Mouse (Mus musculus) regulatory T cell (primary cell): ENCODE results near the gene Zfhx3.

Experiments used
- in situ Hi-C: fragments of 300-600 bp; cut with MboI, MseI; formaldehyde crosslinking; loops from one replicate; pipeline ENCODE4 v1.15.1; 2025; ENCODE audit warnings: high pct_unique_total_duplicates

Zfhx3 gene

DNA sequence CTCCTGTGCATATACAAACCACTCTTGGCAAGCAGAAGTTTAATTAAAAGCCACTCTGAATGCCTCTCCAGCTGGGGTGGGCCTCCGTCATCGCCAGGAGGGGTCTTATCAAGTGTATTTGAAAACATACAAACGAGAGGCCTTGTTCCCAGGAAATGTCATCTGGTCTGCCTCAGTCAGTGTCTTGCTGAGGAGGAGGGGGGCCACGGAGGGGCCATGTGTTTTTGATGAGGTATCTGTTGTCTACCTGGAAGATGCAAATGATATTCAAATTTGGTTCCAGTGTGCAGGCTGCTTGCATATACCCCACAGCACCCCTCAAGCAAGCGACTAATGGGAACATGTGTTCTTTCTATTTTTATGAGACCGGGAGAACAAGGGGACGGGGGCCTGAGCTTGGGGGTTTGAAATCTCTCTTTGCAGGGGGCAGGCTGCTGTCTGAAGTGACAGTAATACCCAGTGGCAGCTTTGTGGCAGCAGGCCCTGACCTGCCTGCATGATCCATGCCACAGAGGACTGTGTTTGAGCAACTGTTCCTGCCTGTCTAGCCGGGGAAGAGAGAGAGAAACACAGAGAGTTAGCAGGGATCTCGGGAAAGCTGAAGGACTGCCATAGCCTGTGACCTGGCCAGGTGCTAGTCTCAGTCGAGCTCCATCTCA lies 412.8 kb downstream of the Zfhx3 start:
- in situ Hi-C loops, result no loop called here

DNA sequence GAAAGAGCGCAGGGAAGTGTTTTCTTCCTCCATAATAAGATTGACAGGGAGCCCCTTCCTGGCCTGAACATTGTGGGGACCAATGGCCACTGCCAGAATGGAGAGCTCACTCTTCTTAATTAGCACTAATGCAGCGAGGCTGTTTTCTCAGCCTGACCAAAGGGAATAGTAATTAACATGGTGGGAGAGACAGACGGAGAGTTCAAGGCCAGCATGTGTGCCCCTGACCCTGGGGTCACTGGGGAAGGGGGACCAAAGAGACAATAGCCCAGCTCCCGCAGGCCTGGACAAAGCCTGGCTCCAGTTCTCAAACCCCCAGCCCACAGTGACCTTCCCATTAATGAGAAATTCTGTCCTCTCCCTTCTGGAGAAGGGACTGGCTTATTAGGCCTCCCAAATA lies 419.0 kb downstream of the Zfhx3 start:
- in situ Hi-C loops, result no loop called here

DNA sequence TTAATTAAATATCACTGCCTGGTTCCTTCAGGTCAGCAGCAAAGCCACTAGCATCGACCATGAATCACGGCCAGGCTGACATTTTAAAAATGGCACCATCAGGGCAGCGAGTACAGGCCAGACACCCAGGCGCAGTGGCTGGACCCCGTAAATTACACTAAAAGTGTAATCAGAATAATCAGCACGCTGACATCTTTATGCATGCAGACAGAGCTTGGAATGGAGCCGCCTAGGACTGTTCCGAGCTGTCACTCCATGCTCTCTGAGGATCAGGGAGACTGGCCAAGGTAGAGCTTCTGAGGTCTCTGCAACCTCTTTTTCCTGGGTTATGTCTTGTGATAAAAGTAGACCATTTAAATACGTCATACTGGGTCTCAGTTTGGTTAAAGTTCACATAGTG lies 420.0 kb downstream of the Zfhx3 start:
- in situ Hi-C loops, result no loop called here

DNA sequence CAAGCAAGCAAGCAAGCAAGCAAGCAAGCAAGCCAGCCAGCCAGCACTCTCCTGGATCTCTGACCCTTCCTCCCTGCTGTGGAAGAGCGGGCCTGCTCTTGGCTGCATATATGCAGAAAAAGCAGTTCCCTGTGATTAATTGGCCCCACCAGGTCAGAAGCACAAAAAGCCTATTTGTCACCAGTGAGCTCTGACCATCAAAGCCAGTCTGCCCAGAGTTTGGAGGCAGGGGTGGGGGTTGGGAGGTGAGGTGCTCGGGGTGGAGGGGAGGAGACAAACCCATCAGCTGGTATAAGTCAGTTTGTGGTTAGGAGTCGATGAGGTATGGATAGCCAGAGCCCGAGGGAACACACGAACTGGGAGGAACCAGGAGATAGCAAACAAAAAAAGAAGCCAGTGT lies 421.0 kb downstream of the Zfhx3 start:
- in situ Hi-C loops, result no loop called here

DNA sequence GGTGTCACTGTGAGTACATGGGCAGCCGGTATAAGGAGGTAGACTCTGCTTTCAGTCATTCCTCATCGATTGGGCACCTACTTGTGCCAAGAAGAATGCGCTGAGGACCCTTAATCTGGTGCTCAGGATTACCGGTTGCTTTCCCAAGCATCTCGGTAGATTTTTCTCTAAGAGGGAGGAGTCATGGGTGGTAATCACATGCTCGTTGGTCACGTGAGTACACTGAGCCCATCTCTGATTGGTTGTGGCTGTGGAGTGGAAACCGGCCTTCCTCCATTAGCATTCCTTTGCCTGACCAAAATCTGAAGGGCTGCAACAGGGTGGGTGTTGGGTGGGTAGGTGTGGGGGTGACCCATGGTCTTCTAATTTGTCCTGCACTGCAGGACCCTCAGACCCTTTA lies 421.4 kb downstream of the Zfhx3 start:
- in situ Hi-C loops, result no loop called here

DNA sequence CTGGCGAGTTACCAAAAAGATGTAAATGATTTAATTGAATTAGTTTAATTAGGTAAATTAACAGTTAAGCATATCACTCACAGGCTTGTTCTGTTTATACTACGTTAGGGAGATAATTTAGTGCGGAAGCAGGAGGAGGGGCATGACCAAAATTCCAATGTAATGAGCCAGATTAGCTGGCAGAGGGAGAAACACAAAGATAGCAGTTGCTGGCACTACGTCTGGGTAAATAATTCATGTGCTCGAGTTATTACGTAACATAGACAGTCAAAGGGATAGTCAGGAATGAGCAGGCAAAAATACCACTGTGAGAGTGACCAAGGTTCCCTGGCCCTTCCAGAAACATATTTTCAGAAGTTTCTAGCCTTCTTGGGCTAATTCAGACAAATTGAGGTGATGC lies 426.6 kb downstream of the Zfhx3 start:
- in situ Hi-C loops, result no loop called here

DNA sequence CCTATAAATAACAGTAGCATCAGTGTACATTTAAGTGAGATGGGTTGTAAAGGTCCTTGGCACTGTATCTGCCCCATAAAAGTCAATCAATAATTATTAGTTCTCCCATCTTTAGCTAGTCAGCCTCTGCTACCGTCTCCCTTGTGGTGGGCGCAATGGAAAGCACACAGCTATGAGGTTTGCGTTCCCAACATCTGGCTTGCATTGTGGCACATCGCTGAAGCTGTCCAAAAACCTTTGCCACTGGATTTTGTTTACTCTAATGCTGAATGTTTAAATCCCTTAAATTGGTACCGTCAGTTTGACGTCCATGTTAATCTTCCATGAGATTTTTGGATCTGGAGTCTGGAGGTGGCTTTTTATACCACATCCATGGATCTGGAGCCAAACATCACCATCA lies 428.3 kb downstream of the Zfhx3 start:
- in situ Hi-C loops, result no loop called here

DNA sequence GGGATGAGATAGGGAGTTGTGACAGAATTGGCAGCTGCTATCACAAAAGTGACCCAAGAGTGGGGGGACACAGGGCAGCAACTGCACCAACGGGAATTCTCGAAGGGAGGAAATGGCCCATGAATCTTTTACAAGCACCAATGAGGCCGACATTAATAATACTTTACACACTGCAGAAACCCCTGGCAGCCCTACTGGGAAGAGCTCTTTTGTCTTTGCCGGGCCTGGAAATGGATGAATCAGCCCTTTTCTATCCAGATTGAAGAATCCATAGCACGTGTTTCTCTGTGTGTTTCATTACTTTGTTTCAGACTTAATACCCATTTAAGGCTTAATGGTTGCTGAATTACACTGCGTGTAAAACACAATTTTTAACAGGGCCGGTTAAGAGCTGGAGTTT lies 430.6 kb downstream of the Zfhx3 start:
- in situ Hi-C loops, result no loop called here

DNA sequence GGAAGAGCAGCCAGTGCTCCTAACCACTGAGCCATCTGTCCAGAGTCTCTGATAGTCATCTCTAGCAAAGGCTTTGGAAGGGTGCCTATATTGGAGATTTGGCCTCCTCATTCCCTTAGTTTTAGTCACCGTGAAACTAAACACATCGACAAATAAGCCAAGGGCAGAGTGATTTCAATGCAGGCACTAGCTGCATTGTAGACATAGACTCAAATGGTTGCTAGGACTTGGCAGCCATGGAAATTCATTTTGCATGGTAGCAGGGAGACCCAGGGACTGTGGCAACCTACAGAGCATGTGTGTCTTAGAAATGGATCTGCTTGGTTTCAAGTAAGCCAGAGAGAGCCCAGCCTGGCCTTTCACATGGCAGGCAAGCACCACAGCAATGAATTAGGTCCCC lies 435.6 kb downstream of the Zfhx3 start:
- in situ Hi-C loops, result no loop called here

DNA sequence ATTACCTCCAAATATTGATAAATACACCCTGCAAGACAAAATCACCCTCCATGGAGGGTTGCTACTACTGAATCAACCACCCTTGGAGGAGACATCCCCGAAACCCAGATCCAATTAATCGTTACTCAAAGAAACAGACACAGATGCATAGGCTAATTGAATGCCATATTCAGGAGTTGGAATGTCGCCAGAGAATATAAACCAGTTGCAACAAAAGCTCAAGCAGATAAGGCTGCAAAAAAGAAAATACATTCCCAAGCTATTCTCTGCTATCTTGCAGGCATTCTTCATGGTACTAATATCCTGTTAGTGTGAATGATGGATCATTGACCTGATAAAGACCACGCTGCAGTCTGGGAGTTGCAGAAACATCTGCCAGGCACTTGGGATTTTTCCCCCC lies 440.7 kb downstream of the Zfhx3 start:
- in situ Hi-C loops, result no loop called here

DNA sequence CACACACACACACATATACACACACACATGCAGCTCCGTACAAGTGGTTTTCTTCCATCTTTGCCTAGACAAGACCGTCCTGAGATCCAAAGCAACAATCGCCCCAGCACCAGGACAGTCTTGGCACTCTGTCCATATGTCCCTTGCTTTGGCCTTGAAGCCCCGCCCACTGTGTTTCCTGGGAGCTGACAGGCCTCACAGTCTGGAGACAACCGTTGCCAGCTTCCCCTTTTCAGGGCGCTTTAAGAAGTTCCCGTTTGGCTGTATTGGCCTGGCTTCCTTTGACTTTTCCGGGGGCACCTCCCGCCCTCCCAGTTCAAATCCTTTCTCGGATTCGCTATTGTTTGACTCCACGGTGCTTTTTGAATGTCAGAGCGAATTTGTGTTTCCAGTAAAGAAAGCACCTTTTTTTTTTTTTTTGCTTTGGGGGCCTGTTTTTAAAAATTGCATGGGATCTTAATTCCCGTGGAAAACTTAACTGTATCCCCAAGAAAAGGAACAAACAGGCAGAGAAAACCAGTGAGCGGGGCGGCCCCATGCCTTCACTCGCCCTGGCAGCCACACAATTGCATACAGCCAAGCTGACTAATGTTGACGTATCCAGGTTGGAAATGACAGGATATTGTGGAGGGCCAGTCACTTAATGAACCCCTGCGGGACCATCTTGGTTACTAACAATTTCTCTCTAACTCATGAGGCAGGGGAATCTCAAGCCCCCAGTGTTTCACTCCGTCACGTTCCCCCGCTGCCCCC lies 444.9 kb downstream of the Zfhx3 start:
- in situ Hi-C loops, result no loop called here

DNA sequence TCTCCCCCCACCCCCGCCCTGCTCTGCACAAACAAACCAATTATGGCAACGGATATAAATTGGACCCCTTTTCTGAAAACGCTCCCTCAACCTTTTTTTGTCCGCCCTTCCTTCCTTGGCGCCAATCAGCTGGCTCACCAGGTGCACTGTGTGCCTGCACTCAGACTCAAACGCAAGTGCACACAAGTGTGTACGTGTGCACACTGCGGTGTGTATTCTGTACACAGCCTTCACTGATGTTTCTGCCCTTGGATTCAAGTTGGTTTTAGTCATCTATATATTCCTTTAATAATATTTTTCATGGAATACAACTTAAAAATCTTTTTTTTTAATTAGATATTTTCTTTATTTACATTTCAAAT lies 445.4 kb downstream of the Zfhx3 start:
- in situ Hi-C loops, result no loop called here

DNA sequence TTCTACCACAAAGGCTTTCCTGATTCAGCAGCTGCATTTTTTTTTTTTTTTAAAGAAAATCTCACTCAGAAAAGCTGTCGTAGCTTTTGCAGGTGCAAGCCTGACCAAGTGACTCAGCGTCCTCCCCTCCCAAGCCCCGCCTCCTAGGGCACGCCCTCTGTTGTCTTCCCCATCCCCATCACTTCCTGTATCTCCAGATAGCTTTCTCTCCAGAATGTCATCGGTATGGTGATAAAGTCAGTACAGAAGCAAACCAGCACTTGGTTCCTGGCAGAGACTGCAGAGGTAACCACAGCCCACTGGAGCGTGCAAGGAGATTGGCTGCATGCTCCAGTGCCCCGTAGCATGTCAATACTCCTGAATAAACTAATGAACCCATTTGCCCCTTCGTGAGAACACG lies 450.5 kb downstream of the Zfhx3 start:
- in situ Hi-C loops, result no loop called here

DNA sequence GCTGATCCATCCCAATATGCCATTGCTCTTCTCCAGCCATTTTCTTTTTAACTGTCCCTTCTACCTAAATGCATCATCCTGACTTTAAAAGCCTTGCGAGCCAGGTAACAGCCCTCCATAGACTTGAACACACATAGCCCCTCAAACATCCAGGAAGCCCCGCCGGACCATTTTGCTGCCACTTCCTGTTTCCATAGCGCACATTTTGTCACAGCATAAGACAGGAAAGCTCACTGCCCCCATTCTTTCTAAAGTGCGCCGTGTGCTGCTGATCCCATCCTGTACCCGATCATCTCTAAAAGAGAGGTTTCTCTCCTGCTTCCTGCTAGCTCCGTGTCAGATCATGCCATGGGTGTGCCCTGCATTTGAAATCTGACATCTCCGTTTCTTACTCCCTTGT lies 459.7 kb downstream of the Zfhx3 start:
- in situ Hi-C loops, result no loop called here

DNA sequence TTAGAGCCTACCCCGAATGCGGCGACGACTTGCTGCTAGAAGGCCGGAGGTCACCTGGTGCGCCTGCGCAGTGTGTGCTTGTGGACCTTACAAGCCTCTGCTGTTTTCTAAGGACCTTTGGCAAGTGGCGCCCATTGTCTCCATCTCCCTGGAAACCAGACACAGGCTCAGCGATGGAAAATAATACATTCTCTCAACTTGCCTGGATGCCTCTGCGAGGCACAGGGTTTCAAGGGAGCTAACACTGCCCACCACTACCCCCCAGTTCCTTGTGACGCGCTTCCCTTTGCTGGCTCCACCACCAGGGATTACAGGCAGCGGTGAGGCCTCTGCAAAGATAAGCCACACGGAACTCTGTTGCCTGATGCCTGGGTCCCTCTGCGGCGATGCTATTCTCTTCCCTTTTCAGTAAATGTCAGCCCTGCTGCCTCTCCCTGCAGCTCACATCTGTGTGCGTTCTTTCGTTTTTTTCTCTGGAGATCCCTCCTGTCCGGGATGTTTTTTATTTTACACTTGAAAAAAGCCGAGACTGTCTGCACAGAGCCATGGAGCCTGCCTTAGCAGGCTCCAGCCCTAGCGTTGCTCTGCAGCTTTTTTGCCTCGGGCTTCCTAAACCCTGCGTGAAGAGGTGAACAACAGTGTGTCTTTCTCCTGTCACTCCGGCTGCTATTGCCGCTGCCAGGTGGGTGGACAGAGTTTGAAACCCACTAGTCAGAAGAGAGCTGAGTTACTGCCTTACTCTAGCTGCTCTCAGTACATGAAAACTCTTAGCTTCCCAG lies 464.5 kb downstream of the Zfhx3 start:
- in situ Hi-C loops, result no loop called here

DNA sequence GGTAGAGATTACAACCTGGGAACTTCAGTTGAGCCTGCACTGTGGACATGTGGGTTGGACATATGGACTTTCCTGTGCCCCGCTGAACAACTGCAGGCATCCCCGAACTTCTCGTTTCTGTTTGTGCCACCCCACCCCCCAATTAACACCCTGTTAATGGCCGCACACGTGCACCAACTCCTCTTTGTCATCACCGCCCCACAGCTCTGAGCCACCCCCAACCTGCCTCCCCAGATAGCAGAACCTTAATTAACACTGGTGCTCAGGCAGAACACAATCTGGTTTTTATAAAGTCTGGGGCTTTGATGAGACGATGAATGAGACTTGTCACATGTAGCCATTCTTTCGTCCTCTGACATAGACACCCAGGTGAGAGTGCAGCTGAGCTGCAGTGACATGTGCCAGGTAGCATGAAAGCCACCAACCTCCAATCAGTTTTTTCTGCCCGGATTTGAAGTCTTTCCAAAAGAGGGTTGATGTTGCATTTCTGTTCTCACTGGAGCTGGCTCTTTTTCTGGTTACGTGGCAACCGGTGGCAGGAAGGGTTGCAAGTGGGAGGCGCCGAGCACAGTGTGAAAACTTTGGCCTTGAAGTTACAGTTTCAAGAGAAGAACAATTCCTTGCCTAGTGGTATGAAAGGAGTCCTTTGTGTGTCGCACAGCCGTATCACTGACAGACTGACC lies 476.9 kb downstream of the Zfhx3 start:
- in situ Hi-C loops, result no loop called here

DNA sequence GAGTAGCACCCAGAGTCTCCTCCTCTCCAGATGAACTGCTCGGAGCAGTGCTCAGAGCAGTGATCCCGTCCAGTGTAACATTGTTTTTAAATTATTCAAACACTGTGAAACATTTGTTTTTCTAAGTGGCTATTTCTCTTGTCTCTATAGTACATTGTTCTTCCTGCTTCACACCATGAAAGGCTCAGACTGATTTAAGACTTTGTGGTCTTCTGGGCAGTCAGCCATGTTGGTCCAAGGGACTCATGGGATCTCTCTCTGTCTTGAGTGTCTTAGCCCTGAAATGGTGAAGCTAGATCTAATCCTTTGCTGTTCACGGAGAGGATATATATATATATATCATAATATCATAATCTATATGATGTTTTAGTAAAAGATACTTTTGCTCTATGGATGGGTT lies 480.1 kb downstream of the Zfhx3 start:
- in situ Hi-C loops, result no loop called here

DNA sequence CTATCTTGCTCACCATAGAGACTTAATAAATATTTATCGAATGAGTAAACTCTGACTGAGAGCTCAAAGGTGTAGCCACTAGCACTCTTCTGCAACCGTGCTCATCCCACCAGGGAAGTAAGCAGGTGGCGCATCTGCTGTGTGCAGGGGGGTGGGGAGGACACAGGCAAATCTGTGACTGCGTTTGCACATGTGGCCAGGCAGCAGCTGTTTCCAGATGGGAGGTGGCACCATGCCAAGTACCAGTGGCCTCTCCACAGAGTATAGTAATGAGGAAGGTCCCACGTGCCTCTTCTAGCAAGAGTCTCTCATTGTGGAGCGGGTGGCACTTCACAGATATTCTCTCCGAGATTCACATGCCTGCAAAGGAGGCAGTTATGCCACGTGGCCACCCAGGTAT lies 481.9 kb downstream of the Zfhx3 start:
- in situ Hi-C loops, result no loop called here

DNA sequence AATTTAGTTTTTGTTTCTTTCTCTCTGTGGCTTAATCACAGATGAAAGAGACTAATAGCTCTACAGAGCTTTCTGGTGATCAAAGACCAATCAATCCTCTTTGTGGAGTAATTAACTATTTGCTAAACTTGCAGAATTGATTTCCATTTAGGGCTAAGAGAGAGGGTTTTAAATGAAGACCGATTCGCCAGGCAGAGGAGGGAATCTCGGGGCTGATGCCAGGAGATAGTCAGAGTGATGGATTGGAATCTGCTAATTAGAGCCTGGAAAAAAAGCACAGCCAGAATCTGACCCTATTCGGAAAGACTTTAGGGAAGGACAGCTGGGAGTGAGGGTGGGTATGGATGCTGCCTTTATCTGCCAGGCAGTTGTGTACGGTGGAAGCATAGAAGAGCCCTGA lies 490.9 kb downstream of the Zfhx3 start:
- in situ Hi-C loops, result no loop called here

DNA sequence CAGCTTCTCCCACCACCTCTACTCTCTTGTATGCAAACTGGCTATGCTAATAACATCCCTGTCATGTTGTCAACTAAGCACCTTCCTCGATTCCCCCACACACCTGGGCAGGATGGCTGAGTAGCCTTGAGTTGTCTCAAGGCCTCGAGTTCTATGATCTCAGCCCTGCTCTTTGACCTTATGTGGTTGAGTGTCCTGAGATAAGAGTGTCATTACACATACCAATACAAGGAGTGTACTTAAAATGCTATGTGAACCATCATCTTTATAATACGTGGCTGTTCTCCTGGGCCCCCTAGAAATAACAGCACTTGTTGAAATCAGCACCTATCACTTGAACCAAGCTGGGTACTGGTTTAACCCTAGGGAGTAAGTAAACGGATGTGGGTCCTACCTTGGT lies 492.1 kb downstream of the Zfhx3 start:
- in situ Hi-C loops, result no loop called here

DNA sequence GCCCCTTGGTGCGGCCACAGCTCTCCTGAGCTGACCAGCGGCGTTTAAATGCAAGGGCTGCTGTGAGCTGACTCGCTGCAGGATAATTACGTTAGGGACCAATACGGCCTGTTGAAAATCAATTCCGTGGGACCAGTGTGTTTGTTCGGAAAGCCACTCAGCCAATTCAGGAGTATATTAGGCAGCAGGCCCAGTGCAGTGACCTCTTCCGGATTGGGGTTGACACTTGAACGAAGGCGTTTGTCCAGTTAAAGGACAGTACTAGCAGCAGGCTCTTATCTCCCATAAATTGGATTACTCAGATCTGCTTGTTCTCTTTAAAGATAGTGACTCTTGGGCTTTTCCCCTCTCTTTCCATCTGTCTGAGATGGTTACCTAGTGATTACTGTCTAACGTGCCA lies 493.9 kb downstream of the Zfhx3 start:
- in situ Hi-C loops, result no loop called here

DNA sequence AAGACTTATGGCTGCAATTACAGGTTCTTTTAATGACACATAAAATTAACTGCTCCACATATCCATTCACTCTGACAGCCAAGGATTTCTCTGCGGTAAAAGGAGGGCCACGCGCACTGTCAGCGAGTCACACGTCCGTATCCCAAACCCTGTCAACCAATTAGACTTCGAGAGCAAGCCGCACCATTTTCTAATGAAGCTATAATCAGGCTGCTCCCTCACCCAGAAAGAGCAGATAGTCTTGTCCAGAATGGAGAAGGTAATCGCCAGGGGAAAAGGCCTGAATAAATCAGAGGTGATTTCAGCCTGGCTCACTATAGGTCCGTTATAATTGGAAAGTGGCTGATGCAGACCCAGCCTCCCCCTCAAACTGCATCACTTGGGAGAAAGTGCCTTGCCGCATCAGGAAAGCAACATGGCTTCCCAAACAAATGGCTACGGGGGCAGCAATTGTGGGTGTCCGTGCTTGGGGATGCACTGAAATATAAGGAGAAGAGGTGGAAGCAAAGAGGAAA lies 494.9 kb downstream of the Zfhx3 start:
- in situ Hi-C loops, result no loop called here
